Mouse (Mus musculus) kidney, adult 2 months (tissue): ENCODE data around the gene Shtn1.

Experiments
- CTCF ChIP-seq: fragments of 200-500 bp; conservative IDR thresholded peaks from 2 replicates; pipeline ENCODE4 v1.5.1; 2011; ENCODE audit warnings: low read depth, mild to moderate bottlenecking, control low read depth, low read length, moderate library complexity, mixed read lengths; ENCODE audit not compliant: insufficient read depth, insufficient read length
- POLR2A ChIP-seq: fragments of 200-500 bp; IDR thresholded peaks from one replicate; pipeline ENCODE4 v1.6.1; 2011; ENCODE audit warnings: low read depth, low read length, control low read depth

- TF ChIP-seq CTCF (no peak), POLR2A (no peak)
These were observed 96.4 kb downstream of the Shtn1 start for GRCm38 (mm10) chr19:58979436-58980055.
